Mouse (Mus musculus) kidney, embryonic 14.5 days (tissue): Measurements from ENCODE around the gene Nos1ap. TPM values are rescaled to one million over a fixed set of nuclear protein-coding genes. Genes with fewer than 3 reads are reported as not detected.

ENCODE experiments used
- ATAC-seq: fragments of 200-750 bp; cut with Nextera tagmentation; 2 replicates; pipeline ENCODE4 v1.8.0; 2017; ENCODE audit warnings: moderate number of reproducible peaks, mild to moderate bottlenecking, moderate TSS enrichment, moderate library complexity; ENCODE audit not compliant: low FRiP score, low TSS enrichment
- H3K27ac ChIP-seq: fragments of 300-500 bp; sonication (generic); 2 replicates; pipeline ENCODE4 v1.5.1; 2014; ENCODE audit warnings: low read depth, mild to moderate bottlenecking, low read length, moderate library complexity, mixed read lengths
- H3K27me3 ChIP-seq: fragments of 300-500 bp; sonication (generic); 2 replicates; pipeline ENCODE4 v1.6.1; 2014; ENCODE audit warnings: mild to moderate bottlenecking, low read length; ENCODE audit not compliant: control insufficient read depth, insufficient read depth
- H3K36me3 ChIP-seq: fragments of 300-500 bp; sonication (generic); 2 replicates; pipeline ENCODE4 v1.6.1; 2014; ENCODE audit warnings: low read length, mixed read lengths; ENCODE audit not compliant: control insufficient read depth, insufficient read depth
- H3K4me1 ChIP-seq: fragments of 300-500 bp; sonication (generic); 2 replicates; pipeline ENCODE4 v1.6.1; 2014; ENCODE audit warnings: low read length, mixed read lengths; ENCODE audit not compliant: control insufficient read depth, insufficient read depth
- H3K4me2 ChIP-seq: fragments of 300-500 bp; sonication (generic); replicated peaks from 2 replicates; pipeline ENCODE4 v1.6.1; 2014; ENCODE audit warnings: low read depth, mild to moderate bottlenecking, low read length
- H3K4me3 ChIP-seq: fragments of 300-500 bp; sonication (generic); 2 replicates; pipeline ENCODE4 v1.5.1; 2014; ENCODE audit warnings: mild to moderate bottlenecking, low read length
- H3K9ac ChIP-seq: fragments of 300-500 bp; sonication (generic); 2 replicates; pipeline ENCODE4 v1.6.1; 2014; ENCODE audit warnings: low read depth, mild to moderate bottlenecking, low read length, moderate library complexity
- H3K9me3 ChIP-seq: fragments of 300-500 bp; sonication (generic); 2 replicates; pipeline ENCODE4 v1.6.1; 2016; ENCODE audit warnings: low read length; ENCODE audit not compliant: control insufficient read depth
- WGBS: fragments of 180-500 bp; shearing (Covaris S2); extraction: QIAGEN DNeasy Blood & Tissue Kit; methylation state at CpG from one replicate; pipeline ENCODE4 v1.1.7; 2014; 5-methylcytosine and 5-hydroxymethylcytosine counted together
- polyA plus RNA-seq: library from polyadenylated mRNA; unstranded; fragments of >200 nt; fragmentation: Nextera tagmentation; extraction: Ambion mirVana; gene quantifications from 2 replicates; pipeline ENCODE4 v1.2.1, GENCODE M21; 2014

Nos1ap gene
- 13.9 and 16.6 TPM in 2 replicates for polyA plus RNA-seq

GRCm38 (mm10) chr1:170589219-170590040 is at the start of gene Nos1ap:
Gene Nos1ap (minus strand): TSS chr1:170589861.
- Histone ChIP-seq H3K9me3 (0 out of 2 replicates have a peak, but pooled peaks cover 3% of the 10 kb centered on the region), H3K4me3 (peak within 1 kb of the TSS; percentile 83), H3K9ac (peak within 1 kb of the TSS; percentile 82), H3K27ac (no peak within 1 kb of the TSS), H3K4me1 (peaks cover 11% of the 10 kb centered on the region), H3K27me3 (no peaks in the 10 kb centered on the region), H3K36me3 (no peaks in the 10 kb centered on the region), H3K4me2 (peak within 1 kb of the TSS; percentile 94)
- WGBS: under 1% methylated on average over 48 of the region's 106 CpGs
- ATAC-seq: peak; percentile 93

DNA sequence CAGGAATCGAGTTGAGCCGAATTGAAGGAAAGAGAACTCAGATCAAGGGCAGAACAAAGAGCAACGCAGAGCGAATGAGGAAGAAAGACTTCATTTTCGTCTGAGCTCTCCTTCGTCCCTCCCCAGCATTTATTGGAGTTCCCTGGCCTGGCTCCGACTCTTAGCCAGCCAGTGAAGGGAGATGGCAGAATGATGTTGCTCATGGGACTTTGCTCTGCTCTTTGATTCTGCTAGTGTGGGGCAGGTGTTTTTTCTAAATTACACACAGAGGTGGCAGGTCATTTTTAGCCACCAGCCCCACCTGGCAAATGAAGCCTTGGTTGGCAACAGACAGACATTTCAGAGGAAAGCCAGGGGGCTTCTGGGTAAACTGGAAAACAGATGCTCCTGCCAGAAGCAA is 49.3 kb upstream of the Nos1ap start:
- H3K27me3 ChIP-seq: no peaks in the 10 kb centered on the region
- H3K4me3 ChIP-seq: no peak overlapping the region
- 76% methylated on average over 7 of the region's 7 CpGs for WGBS
- no peaks in the 10 kb centered on the region for H3K4me1 ChIP-seq
- H3K9me3 ChIP-seq: no peaks in the 10 kb centered on the region
- no peak for ATAC-seq
- no peak overlapping the region for H3K27ac ChIP-seq
- no peaks in the 10 kb centered on the region for H3K36me3 ChIP-seq
- no peak overlapping the region for H3K9ac ChIP-seq
- H3K4me2 ChIP-seq: no peak overlapping the region

DNA sequence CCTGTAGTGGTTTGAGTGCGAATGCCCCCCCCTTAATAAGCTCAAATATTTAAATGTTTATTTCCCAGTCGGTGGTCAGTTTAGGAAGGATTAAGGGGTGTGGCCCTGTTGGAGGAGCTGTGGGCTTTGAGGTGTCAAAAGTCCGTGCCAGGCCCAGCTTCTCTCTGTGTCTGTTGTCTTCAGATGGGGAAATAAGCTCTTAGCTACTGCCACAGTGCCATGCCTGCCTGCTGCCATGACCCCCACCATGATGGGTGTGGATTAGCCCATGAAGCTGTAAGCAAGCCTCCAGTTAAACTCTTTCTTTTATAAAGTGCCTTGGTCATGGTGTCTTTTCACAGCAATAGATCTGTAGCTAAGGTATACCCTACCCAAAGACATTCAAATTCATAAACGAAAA is 43.2 kb upstream of the Nos1ap start:
- Histone ChIP-seq H3K36me3 (no peaks in the 10 kb centered on the region), H3K27me3 (no peaks in the 10 kb centered on the region), H3K4me3 (no peak overlapping the region), H3K4me2 (no peak overlapping the region), H3K4me1 (no peaks in the 10 kb centered on the region), H3K9ac (no peak overlapping the region), H3K27ac (no peak overlapping the region), H3K9me3 (peaks cover 2% of the 10 kb centered on the region; the same call in 1 of the 2 replicates)
- ATAC-seq: no peak; the same call in 1 of the 2 replicates
- 77% methylated on average over 4 of the region's 4 CpGs for WGBS

- H3K9ac ChIP-seq: no peak overlapping the region
- H3K9me3 ChIP-seq: peaks cover 2% of the 10 kb centered on the region; the same call in 1 of the 2 replicates
- no peak overlapping the region for H3K27ac ChIP-seq
- no peak overlapping the region for H3K4me3 ChIP-seq
- peak; percentile 66; the same call in 1 of the 2 replicates for ATAC-seq
- 14% methylated on average over 3 of the region's 3 CpGs for WGBS
- no peaks in the 10 kb centered on the region for H3K27me3 ChIP-seq
- H3K36me3 ChIP-seq: no peaks in the 10 kb centered on the region
- H3K4me1 ChIP-seq: no peaks in the 10 kb centered on the region
- no peak overlapping the region for H3K4me2 ChIP-seq
Measured at GRCm38 (mm10) chr1:170632385-170632784, 42.7 kb upstream of the Nos1ap start.

DNA sequence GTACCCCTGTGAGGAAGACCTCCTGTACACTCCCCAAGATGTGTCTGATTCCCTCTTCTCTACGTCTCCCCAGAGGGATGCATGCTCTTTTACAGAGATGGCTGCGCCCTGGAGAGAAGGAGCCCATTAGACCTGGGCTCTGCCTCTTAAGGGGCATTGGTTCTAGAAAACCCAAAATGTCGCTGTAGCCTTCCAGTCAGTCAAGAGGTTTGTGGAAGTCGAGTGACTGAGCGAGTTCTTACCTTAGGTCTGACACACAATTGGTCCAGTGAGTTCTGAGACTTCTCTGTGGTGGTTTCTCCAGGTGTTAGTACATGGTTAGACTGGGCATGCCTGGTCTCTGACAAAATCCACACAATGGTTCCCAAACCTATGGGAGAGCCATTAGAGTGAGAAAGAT is 41.9 kb upstream of the Nos1ap start:
- no peaks in the 10 kb centered on the region for H3K36me3 ChIP-seq
- H3K4me1 ChIP-seq: no peaks in the 10 kb centered on the region
- ATAC-seq: no peak
- H3K27ac ChIP-seq: no peak overlapping the region
- no peaks in the 10 kb centered on the region for H3K27me3 ChIP-seq
- 91% methylated on average over 5 of the region's 5 CpGs for WGBS
- H3K9me3 ChIP-seq: peaks cover 2% of the 10 kb centered on the region; the same call in 1 of the 2 replicates
- no peak overlapping the region for H3K4me3 ChIP-seq
- no peak overlapping the region for H3K9ac ChIP-seq
- H3K4me2 ChIP-seq: no peak overlapping the region

- Histone ChIP-seq H3K4me2 (no peak overlapping the region), H3K9me3 (peaks cover 2% of the 10 kb centered on the region; the same call in 1 of the 2 replicates), H3K27ac (no peak overlapping the region), H3K27me3 (no peaks in the 10 kb centered on the region), H3K9ac (no peak overlapping the region), H3K4me3 (no peak overlapping the region), H3K36me3 (no peaks in the 10 kb centered on the region), H3K4me1 (no peaks in the 10 kb centered on the region)
- WGBS: 85% methylated on average over 4 of the region's 4 CpGs
- ATAC-seq: no peak
Measured at GRCm38 (mm10) chr1:170630489-170630888, 40.8 kb upstream of the Nos1ap start.

DNA sequence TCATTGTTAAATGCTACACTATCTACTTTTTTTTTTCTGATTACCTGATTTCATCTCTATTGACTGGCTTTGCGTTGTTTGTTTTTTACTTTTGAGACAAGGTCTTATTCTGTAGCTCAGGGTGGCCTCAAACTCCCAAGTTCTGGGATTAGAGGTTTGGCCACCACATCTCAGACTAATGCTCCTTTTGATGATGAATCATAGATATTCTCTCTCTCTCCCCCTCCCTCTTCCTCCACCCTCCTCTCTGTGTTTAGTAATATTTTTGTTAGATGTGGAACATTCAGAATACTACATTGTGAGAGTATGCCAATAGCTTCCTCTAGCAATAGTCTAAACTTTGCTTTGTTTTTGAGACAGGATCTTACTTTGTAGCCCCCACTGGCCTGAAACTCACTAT is 33.8 kb upstream of the Nos1ap start:
- H3K27me3 ChIP-seq: no peaks in the 10 kb centered on the region
- no peaks in the 10 kb centered on the region for H3K36me3 ChIP-seq
- H3K27ac ChIP-seq: no peak overlapping the region
- H3K4me1 ChIP-seq: no peaks in the 10 kb centered on the region
- H3K4me3 ChIP-seq: no peak overlapping the region
- 96% methylated on average over 1 of the region's 1 CpGs for WGBS
- H3K9me3 ChIP-seq: peaks cover 7% of the 10 kb centered on the region
- no peak overlapping the region for H3K4me2 ChIP-seq
- no peak for ATAC-seq
- H3K9ac ChIP-seq: no peak overlapping the region

DNA sequence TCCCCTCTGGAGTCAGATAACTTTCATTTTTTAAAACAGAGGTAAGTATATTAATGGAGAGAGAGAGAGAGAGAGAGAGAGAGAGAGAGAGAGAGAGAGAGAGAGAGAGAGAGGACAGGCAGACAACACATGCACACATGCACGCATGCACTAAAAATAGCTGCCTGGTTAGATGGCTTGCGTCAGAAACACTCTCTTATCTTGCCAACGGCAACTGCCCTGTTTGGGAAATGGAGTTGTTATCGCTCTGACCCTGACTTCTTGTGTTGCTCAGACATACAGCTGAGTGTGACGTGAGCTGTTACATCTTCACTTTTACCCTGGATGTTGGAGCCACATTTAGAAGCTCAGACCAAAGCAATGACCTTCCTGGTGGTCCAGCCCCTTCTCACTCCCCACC is 33.3 kb upstream of the Nos1ap start:
- Histone ChIP-seq H3K4me3 (no peak overlapping the region), H3K27me3 (no peaks in the 10 kb centered on the region), H3K9ac (no peak overlapping the region), H3K36me3 (no peaks in the 10 kb centered on the region), H3K27ac (no peak overlapping the region), H3K4me1 (no peaks in the 10 kb centered on the region), H3K9me3 (peaks cover 5% of the 10 kb centered on the region), H3K4me2 (no peak overlapping the region)
- WGBS: 80% methylated on average over 5 of the region's 5 CpGs
- no peak for ATAC-seq

DNA sequence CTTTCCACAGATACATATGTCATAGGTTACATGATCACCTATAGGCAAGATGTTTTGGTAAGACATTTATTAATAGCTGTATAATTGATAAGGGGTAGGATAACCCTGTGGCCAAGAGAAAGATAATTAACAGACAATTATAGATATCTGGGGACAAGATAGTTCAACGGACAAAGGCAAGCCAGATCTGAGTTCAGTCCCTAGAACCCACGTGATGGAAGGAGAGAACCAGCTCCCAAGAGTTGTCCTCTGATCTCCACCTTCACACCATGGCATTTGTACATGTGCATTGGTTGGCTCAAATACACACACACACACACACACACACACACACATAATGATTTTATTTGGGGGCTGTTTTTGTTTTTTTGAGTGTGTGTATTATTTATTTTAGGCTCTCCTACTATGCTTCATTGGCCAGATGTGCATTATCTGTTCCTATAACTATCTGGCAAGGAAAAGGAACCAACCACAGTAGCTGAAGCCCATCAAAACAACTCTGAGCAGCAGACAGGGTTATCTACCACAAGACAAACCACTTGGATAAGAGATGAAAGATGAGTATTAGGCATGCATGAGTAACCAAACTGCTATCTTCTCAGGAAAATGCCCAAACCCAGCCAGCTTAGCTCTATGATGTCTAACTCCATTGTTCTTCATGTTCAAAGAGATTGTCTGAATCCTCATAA is 30.2 kb upstream of the Nos1ap start:
- Histone ChIP-seq H3K4me1 (no peaks in the 10 kb centered on the region), H3K9me3 (peaks cover 5% of the 10 kb centered on the region), H3K27me3 (no peaks in the 10 kb centered on the region), H3K4me2 (no peak overlapping the region), H3K9ac (no peak overlapping the region), H3K36me3 (no peaks in the 10 kb centered on the region), H3K27ac (no peak overlapping the region), H3K4me3 (no peak overlapping the region)
- ATAC-seq: no peak
- 81% methylated on average over 2 of the region's 2 CpGs for WGBS
